Mouse (Mus musculus) stomach, postnatal 0 days (tissue): ENCODE measurements around the gene Baiap2.

Experiments
- CTCF ChIP-seq: IDR thresholded peaks from 2 replicates; pipeline ENCODE4 v1.5.1; 2016; ENCODE audit warnings: antibody characterized with exemption, low read depth, mild to moderate bottlenecking, moderate library complexity
- EP300 ChIP-seq: optimal IDR thresholded peaks from 2 replicates; pipeline ENCODE3; 2016; ENCODE audit warnings: antibody characterized with exemption

GRCm38 (mm10) chr11:119912845-119913244 lies 29.7 kb upstream of the Baiap2 start:
- TF ChIP-seq EP300 (no peak), CTCF (no peak)
